Mouse (Mus musculus) olfactory bulb, adult 2 months (tissue): Measurements from ENCODE around the gene Actl7a. TPM values are rescaled to one million over a fixed set of nuclear protein-coding genes. Genes with fewer than 3 reads are reported as not detected.

ENCODE experiments used
- H3K27ac ChIP-seq: fragments of 200-500 bp; 2 replicates; pipeline ENCODE4 v1.5.1; 2012; ENCODE audit warnings: low read depth, low read length; ENCODE audit not compliant: insufficient read depth
- H3K4me1 ChIP-seq: fragments of 200-500 bp; 2 replicates; pipeline ENCODE4 v1.6.1; 2012; ENCODE audit warnings: low read length; ENCODE audit not compliant: control insufficient read depth, insufficient read depth
- H3K4me3 ChIP-seq: fragments of 200-500 bp; 2 replicates; pipeline ENCODE4 v1.5.1; 2012; ENCODE audit warnings: mild to moderate bottlenecking, low read depth, low read length, moderate library complexity; ENCODE audit not compliant: insufficient read depth
- CTCF ChIP-seq: fragments of 200-500 bp; IDR thresholded peaks from 2 replicates; pipeline ENCODE4 v1.5.1; 2012; ENCODE audit warnings: low read depth, mild to moderate bottlenecking, low read length, moderate library complexity; ENCODE audit not compliant: insufficient read depth
- POLR2A ChIP-seq: fragments of 200-500 bp; IDR thresholded peaks from 2 replicates; pipeline ENCODE4 v1.6.1; 2012; ENCODE audit warnings: mild to moderate bottlenecking, low read depth, low read length, moderate library complexity; ENCODE audit not compliant: insufficient read depth
- WGBS: fragments of 180-500 bp; shearing (Covaris S2); methylation state at CpG from one replicate; pipeline ENCODE4 v1.1.7; 2018; 5-methylcytosine and 5-hydroxymethylcytosine counted together
- polyA plus RNA-seq: library from polyadenylated mRNA; stranded (reverse); fragments of >200 nt; gene quantifications from 2 replicates; pipeline ENCODE4 v1.2.4, GENCODE M21; 2012; ENCODE audit warnings: low replicate concordance; ENCODE audit not compliant: missing spikeins, insufficient read depth, insufficient read length

Gene Actl7a
- polyA plus RNA-seq, 1 experiment: not detected

DNA sequence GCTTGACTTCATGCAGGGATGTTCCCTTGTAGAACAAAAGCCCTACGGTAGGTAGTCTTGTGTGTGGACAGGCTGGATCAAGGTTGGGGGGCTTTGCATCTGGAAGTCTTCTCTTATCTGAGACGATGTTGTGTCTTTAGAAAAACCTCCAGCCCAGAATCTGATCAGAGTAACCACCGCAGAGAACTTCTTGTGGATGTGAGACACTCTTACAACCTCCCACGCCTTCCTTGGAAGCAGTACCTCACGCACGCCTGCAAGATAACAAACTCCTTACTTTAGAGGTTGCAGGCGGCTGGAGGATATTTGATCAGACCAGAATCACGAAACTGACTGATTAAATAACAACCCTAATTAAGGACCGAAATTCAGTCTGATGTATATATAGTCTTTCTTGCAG is 22.8 kb upstream of the Actl7a start:
- TF ChIP-seq CTCF (no peak), POLR2A (no peak)
- WGBS: 77% methylated on average over 9 of the region's 9 CpGs
- H3K4me3 ChIP-seq: no peak overlapping the region
- no peak overlapping the region for H3K27ac ChIP-seq
- no peaks in the 10 kb centered on the region; the same call in 1 of the 2 replicates for H3K4me1 ChIP-seq

DNA sequence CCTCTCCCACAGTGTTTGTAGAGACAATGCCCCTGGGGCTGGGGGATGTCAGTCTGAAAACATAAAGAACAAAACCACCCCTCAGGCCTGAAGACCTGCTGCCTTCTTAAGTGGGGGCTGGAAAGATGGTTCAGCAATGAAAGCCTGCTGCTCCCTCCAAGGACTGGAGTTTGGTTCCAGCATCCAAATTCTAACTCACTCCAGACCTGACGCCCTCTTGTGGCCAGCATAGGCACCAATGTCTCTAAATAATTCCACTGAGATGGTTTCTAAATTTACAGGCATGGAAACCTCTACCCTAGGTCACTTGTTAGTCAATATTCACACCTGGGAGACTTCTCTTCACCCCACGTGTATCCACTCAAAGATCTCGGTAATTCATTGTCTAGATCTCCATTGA is 21.7 kb upstream of the Actl7a start:
- no peak for TF ChIP-seq CTCF
- no peak overlapping the region for H3K4me3 ChIP-seq
- no peak overlapping the region for H3K27ac ChIP-seq
- 48% methylated on average over 3 of the region's 3 CpGs for WGBS
- no peaks in the 10 kb centered on the region; the same call in 1 of the 2 replicates for H3K4me1 ChIP-seq

DNA sequence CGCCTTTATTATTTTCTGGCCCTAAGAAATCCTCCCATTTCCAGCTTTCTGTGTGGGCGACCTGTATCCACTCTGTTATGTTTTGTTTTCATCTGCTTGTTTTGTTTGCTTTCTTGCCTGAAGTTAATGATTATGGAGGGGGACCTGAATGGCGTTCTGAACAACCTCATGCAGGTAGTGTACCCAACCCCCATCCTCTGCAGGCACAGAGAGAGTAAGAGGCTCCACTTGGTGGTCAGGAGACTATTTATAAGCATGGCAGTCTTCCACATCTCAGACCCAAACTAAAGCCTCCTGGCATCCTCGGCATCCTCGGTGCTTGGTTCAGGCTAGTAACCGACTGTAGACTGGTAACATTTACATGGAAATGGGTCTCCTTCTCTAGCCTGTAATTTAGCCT is 20.9 kb upstream of the Actl7a start:
- Histone ChIP-seq H3K4me3 (no peak overlapping the region), H3K4me1 (no peaks in the 10 kb centered on the region; the same call in 1 of the 2 replicates), H3K27ac (no peak overlapping the region)
- TF ChIP-seq CTCF (no peak), POLR2A (no peak)
- 46% methylated on average over 6 of the region's 6 CpGs for WGBS

DNA sequence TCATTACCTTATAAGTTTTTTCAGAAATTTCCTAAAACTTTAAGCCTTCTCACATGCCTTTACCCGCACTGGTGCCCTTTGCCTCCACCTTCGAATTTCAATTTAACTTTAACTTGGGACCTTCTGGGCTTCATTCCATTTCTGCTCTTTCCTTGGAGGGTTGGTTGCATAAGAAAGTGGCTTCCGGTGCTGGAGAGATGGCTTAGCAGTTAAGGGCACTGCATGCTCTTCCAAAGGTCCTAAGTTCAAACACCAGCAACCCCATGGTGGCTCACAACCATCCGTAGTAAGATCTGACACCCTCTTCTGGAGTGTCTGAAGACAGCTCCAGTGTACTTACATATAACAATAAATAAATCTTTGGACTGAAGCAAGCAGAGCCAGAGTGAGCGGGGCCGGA is 20.0 kb upstream of the Actl7a start:
- H3K27ac ChIP-seq: no peak overlapping the region
- no peak overlapping the region for H3K4me3 ChIP-seq
- TF ChIP-seq POLR2A (no peak), CTCF (no peak)
- H3K4me1 ChIP-seq: no peaks in the 10 kb centered on the region; the same call in 1 of the 2 replicates
- WGBS: 96% methylated on average over 6 of the region's 6 CpGs

DNA sequence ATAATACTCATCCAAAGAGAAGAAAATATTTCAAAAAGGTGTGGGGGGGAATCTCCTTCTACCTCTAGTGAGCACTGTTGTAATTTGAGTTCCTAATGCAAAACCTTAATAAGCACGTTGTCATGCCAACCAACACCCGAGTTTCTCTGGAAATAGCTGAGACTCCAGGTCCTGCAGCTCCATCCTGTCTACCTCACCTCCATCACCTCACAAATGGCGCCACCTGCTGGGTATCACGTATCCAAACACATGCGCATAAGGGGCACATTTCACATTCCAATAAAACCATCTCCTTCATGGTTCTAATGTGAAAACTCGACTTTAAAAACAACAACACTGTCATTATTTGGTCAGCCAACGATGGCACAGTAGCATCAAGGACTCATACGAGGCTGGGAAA is 17.4 kb upstream of the Actl7a start:
- H3K27ac ChIP-seq: no peak overlapping the region
- TF ChIP-seq CTCF (no peak), POLR2A (no peak)
- 59% methylated on average over 8 of the region's 8 CpGs for WGBS
- no peak overlapping the region for H3K4me3 ChIP-seq
- no peaks in the 10 kb centered on the region; the same call in 1 of the 2 replicates for H3K4me1 ChIP-seq

DNA sequence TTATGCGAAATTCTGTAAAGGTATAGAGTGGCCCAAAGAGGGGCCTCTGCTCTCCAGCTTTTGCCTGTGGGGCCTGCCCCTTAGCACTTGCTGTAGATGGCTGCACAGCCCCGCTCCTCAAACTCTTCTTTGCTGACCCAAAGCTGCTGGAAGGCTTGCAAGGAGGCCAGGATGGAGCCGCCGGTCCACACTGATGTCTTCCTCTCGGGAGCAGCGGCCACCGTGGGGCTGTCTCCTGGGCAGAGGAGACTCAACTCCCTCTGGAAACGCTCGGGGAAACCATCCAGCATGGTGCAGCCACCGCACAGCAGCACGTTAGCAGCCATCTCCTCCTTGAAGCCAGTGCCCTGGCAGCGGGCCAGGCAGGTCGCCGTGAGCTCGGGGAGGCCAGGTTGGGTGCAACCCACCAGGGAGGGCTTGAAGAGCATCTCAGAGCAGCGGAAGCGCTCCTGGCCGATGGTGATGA is 3.2 kb upstream of the Actl7a start, which contains the start of gene Gm26657:
Gm26657 (plus strand) TSS at position 51 of the 466 bp plus-strand sequence.
- no peak within 1 kb of the TSS for H3K4me3 ChIP-seq
- TF ChIP-seq POLR2A: no peak
- TF ChIP-seq CTCF: no peak
- H3K4me1 ChIP-seq: peaks cover 3% of the 10 kb centered on the region; the same call in 1 of the 2 replicates
- H3K27ac ChIP-seq: no peak within 1 kb of the TSS
- WGBS: 87% methylated on average over 18 of the region's 18 CpGs

DNA sequence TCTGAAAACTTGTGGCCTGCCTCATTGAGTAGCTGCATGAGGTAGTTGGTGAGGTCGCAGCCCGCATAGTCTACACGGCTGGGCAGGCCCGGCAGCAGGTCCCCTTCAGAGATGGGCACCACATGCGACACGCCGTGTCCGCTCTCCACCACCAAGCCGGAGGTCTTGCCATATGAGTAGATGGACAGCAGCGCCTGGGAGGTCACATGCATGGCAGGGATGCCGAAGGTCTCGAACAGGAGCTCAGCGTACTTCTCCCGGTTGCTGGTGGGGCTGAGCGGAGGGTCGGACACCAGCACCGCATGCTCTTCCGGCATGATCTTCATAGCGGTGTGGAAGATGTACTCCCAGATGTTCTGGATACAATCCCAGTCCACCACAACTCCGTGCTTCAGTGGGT is 2.6 kb upstream of the Actl7a start:
- TF ChIP-seq CTCF: no peak
- TF ChIP-seq POLR2A: no peak
- no peak overlapping the region for H3K4me3 ChIP-seq
- H3K4me1 ChIP-seq: peaks cover 3% of the 10 kb centered on the region; the same call in 1 of the 2 replicates
- WGBS: 96% methylated on average over 20 of the region's 20 CpGs
- no peak overlapping the region for H3K27ac ChIP-seq

DNA sequence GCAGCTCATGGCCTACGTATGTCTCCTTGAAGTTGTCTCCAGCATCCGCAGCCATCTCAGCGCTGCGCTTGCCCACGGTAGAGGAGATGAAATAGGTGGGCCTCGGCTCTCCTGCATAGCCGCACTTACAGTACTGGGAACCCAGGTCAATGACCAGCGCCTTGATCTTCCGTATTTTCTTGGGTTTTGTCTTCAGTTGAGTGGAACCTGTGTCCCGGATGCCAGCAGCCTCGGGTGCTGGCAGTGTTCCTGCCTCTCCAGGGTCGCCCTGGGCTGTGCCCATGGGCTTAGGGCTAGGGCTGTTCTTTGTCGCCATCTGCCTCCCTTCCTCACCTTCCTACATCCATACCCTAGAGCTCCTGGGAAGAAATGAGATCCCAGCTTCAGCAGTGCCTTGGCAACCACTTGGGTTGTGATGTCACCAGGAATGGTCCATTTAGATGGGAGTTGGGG is 2.1 kb upstream of the Actl7a start, which contains the start of gene Actl7b:
Actl7b (minus strand) TSS at position 403 of the 453 bp plus-strand sequence.
- Histone ChIP-seq H3K4me3 (no peak within 1 kb of the TSS), H3K27ac (no peak within 1 kb of the TSS), H3K4me1 (peaks cover 3% of the 10 kb centered on the region; the same call in 1 of the 2 replicates)
- no peak for TF ChIP-seq POLR2A
- TF ChIP-seq CTCF: no peak
- 93% methylated on average over 13 of the region's 13 CpGs for whole genome bisulfite sequencing

DNA sequence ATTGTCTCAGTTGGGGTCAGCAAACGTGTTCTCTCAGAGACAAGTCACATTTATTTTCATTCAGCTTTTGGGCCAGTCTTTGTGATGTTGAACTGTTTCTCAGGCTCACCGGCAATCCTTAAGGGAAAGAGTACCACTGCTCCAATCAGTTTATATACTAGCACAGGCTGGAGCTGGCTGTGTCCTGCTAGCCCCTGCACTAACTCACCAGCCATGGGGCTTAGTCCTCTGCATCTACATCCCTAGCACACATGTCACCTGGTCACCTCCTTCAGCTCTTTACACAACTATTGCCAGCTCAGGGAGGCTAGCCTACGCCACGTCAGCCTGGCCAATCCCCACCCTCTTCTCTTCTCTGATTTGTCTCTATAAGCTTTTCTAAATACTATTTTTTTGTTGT is 515 bp upstream of the Actl7a start:
- no peak overlapping the region for H3K4me3 ChIP-seq
- TF ChIP-seq POLR2A (no peak), CTCF (no peak)
- no peak overlapping the region for H3K27ac ChIP-seq
- H3K4me1 ChIP-seq: peaks cover 3% of the 10 kb centered on the region; the same call in 1 of the 2 replicates
- WGBS: 88% methylated on average over 4 of the region's 4 CpGs

DNA sequence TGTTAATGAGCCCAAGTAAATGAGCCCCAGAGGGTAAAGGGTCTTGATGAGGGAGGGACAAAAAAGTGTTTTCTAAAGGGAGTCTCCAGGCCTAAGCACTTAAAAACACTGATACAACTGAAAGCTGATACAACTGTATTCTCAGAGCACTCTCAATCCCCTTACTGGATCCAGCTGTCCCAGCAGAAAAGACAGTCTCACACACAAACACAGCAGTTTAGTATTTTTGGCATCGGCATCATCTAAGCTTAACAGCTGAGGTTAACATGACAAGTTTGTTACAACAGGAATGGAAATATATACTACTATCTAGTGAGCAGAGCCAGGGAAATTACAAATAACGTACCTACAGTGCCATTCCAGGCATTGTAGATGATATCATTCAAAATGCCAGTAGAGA is 3.1 kb downstream of the Actl7a start:
- no peak overlapping the region for H3K27ac ChIP-seq
- peaks cover 3% of the 10 kb centered on the region; the same call in 1 of the 2 replicates for H3K4me1 ChIP-seq
- no peak overlapping the region for H3K4me3 ChIP-seq
- 88% methylated on average over 2 of the region's 2 CpGs for WGBS
- no peak for TF ChIP-seq CTCF
- TF ChIP-seq POLR2A: no peak

DNA sequence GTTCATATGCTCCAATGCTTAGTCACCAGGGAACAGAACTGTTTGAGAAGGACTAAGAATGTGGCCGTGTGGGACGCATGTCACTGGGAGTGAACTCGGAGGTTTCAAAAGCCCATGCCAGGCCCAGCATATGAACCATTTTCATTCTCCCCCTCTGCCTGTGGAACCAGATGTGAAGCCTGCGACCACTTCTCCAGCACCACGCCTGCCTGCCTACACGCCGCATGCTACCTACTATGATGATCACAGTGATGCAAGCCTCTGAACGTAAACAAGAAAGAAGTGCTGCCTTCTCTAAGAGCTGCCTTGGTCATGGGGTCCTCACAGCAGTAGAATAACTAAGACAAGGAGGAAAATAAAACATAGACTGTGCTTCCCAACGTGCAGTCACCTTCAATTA is 4.2 kb downstream of the Actl7a start:
- peaks cover 3% of the 10 kb centered on the region; the same call in 1 of the 2 replicates for H3K4me1 ChIP-seq
- no peak overlapping the region for H3K27ac ChIP-seq
- H3K4me3 ChIP-seq: no peak overlapping the region
- 95% methylated on average over 9 of the region's 9 CpGs for WGBS
- no peak for TF ChIP-seq POLR2A
- TF ChIP-seq CTCF: no peak
